Mouse (Mus musculus) embryonic stem cell, embryonic (primary cell): ENCODE measurements at regions not wholly inside any gene's neighbourhood (a gene's known extent, or its start where the extent isn't known, plus 50 kb on each side); places are given as distances from the start of the nearest gene placed in this dataset.

ENCODE experiments used
- CTCF ChIA-PET, 4 experiments: fragments of 300-600 bp in 2 of 4; fragments of 350-600 bp in 2 of 4; sonication (Branson Sonifier 250); formaldehyde crosslinking; loops; one replicate each; lab custom pipeline; 2022; ENCODE audit warnings: inconsistent platforms in 2 of 4; lab: Charles Lee
- POLR2A ChIA-PET, 4 experiments: fragments of 300-600 bp in 2 of 4; fragments of 350-600 bp in 2 of 4; sonication (Branson Sonifier 250); formaldehyde crosslinking; loops; one replicate each; lab custom pipeline; 2022; ENCODE audit warnings: antibody characterized with exemption in 4 of 4, inconsistent platforms in 1 of 4; lab: Charles Lee

- ChIA-PET POLR2A (interaction anchor here (0.5 to 17.1 kb wide), 100 partner anchors 8 to 615 kb away, joined by 3 to 411 read pairs (median 5); partner anchors contain the start of gene Mycn (in 4 of the 4)), CTCF (interaction anchor here (0.5 to 3.1 kb wide), 18 partner anchors 10 to 165 kb away, joined by 3 to 27 read pairs (median 4); partner anchors contain the start of gene Mycn (in 2 of the 4))
These were observed 153.4 kb downstream of the Mycn start for GRCm38 (mm10) chr12:12788263-12788852.

GRCm38 (mm10) chr12:12787608-12788262 is 154.0 kb downstream of the Mycn start:
- ChIA-PET CTCF (interaction anchor here (0.5 to 3.1 kb wide), 16 partner anchors 9 to 165 kb away, joined by 3 to 27 read pairs (median 4); partner anchors contain the start of gene Mycn (in 2 of the 4)), POLR2A (interaction anchor here (0.6 to 17.1 kb wide), 104 partner anchors 8 to 615 kb away, joined by 3 to 411 read pairs (median 5); partner anchors contain the start of gene Mycn (in 4 of the 4))

GRCm38 (mm10) chr12:12787161-12787560 is 154.6 kb downstream of the Mycn start:
- ChIA-PET POLR2A (interaction anchor here (0.6 to 17.1 kb wide), 67 partner anchors 8 to 610 kb away, joined by 3 to 411 read pairs (median 8); partner anchors contain the start of gene Mycn (in 3 of the 4)), CTCF (interaction anchor here in 3 of 4 experiments (1.0 to 3.1 kb wide), 8 partner anchors 118 to 164 kb away, joined by 3 to 27 read pairs (median 8); partner anchors contain the start of gene Mycn (in 1 of the 3))

- ChIA-PET POLR2A (interaction anchor here in 3 of 4 experiments (0.5 to 17.1 kb wide), 40 partner anchors 10 to 283 kb away, joined by 3 to 411 read pairs (median 4); partner anchors contain the start of gene Mycn (in 3 of the 3)), CTCF (interaction anchor here (0.6 to 2.0 kb wide), 7 partner anchors 83 to 216 kb away, joined by 3 to 8 read pairs (median 7); partner anchors contain the start of gene Mycn (in 1 of the 4))
These were observed 157.8 kb downstream of the Mycn start for GRCm38 (mm10) chr12:12783699-12784605.

GRCm38 (mm10) chr12:12781526-12781925 is 160.2 kb downstream of the Mycn start:
- POLR2A ChIA-PET, result interaction anchor here (0.6 to 17.1 kb wide), 15 partner anchors 8 to 161 kb away, joined by 3 to 411 read pairs (median 4); partner anchors contain the start of gene Mycn (in 4 of the 4)
- CTCF ChIA-PET, result interaction anchor here in 2 of 4 experiments (0.9 to 2.4 kb wide), 5 partner anchors 138 to 161 kb away, joined by 3 to 8 read pairs (median 5); partner anchors contain the start of gene Mycn (in 2 of the 2)

GRCm38 (mm10) chr12:12778563-12779256 is 163.0 kb downstream of the Mycn start:
- ChIA-PET CTCF (interaction anchor here in 2 of 4 experiments (0.5 to 0.9 kb wide), 4 partner anchors 10 to 363 kb away, joined by 3 to 5 read pairs (median 4); no protein-coding TSS in a partner anchor), POLR2A (interaction anchor here (0.5 to 17.1 kb wide), 14 partner anchors 9 to 382 kb away, joined by 3 to 411 read pairs (median 4); partner anchors contain the start of gene Mycn (in 2 of the 4))

GRCm38 (mm10) chr12:12777422-12777821 is 164.3 kb downstream of the Mycn start:
- CTCF ChIA-PET, result interaction anchor here in 1 of 4 experiments (1.0 kb wide), 1 partner anchor 155 kb away, joined by 3 read pairs; no protein-coding TSS in a partner anchor
- POLR2A ChIA-PET, result interaction anchor here in 3 of 4 experiments (0.6 to 17.1 kb wide), 6 partner anchors 10 to 178 kb away, joined by 3 to 411 read pairs (median 10); partner anchors contain the start of gene Mycn (in 2 of the 3)

GRCm38 (mm10) chr12:12776783-12777182 is 164.9 kb downstream of the Mycn start:
- ChIA-PET POLR2A (interaction anchor here in 2 of 4 experiments (0.8 to 17.1 kb wide), 2 partner anchors 12 to 161 kb away, joined by 6 to 411 read pairs; partner anchors contain the start of gene Mycn (in 1 of the 2)), CTCF (interaction anchor here in 1 of 4 experiments (1.0 kb wide), 1 partner anchor 154 kb away, joined by 3 read pairs; no protein-coding TSS in a partner anchor)

- POLR2A ChIA-PET, result interaction anchor here in 2 of 4 experiments (0.7 to 1.5 kb wide), 3 partner anchors 10 to 708 kb away, joined by 3 to 8 read pairs (median 3); no protein-coding TSS in a partner anchor
These were observed 170.7 kb downstream of the Mycn start for GRCm38 (mm10) chr12:12770970-12771369.

GRCm38 (mm10) chr12:12766510-12767304 is 175.0 kb downstream of the Mycn start:
- CTCF ChIA-PET, result interaction anchor here in 1 of 4 experiments (1.7 kb wide), 1 partner anchor 144 kb away, joined by 5 read pairs; no protein-coding TSS in a partner anchor
- POLR2A ChIA-PET, result interaction anchor here (0.5 to 2.8 kb wide), 10 partner anchors 17 to 207 kb away, joined by 3 to 12 read pairs (median 3); no protein-coding TSS in a partner anchor

More at GRCm38 (mm10) chr12:12770970-12771369, 170.7 kb downstream of the Mycn start:
- CTCF ChIA-PET, result interaction anchor here in 1 of 4 experiments (0.6 kb wide), 1 partner anchor 1375 kb away, joined by 21 read pairs; no protein-coding TSS in a partner anchor

- ChIA-PET POLR2A (interaction anchor here in 2 of 4 experiments (0.6 to 2.8 kb wide), 3 partner anchors 22 to 195 kb away, joined by 3 to 12 read pairs (median 3); no protein-coding TSS in a partner anchor), CTCF (interaction anchor here in 2 of 4 experiments (0.6 to 1.7 kb wide), 2 partner anchors 142 to 143 kb away, joined by 5 to 7 read pairs; no protein-coding TSS in a partner anchor)
These were observed 176.1 kb downstream of the Mycn start for GRCm38 (mm10) chr12:12765490-12766058.

- CTCF ChIA-PET, result interaction anchor here in 2 of 4 experiments (0.6 to 1.7 kb wide), 2 partner anchors 142 kb away, joined by 5 to 7 read pairs; no protein-coding TSS in a partner anchor
- POLR2A ChIA-PET, result interaction anchor here in 2 of 4 experiments (0.6 to 2.8 kb wide), 3 partner anchors 22 to 196 kb away, joined by 3 to 12 read pairs (median 3); no protein-coding TSS in a partner anchor
These were observed 176.7 kb downstream of the Mycn start for GRCm38 (mm10) chr12:12765055-12765454.

GRCm38 (mm10) chr12:12764586-12764985 is 177.1 kb downstream of the Mycn start:
- ChIA-PET CTCF (interaction anchor here in 1 of 4 experiments (0.7 kb wide), 1 partner anchor 94 kb away, joined by 3 read pairs; no protein-coding TSS in a partner anchor), POLR2A (interaction anchor here in 1 of 4 experiments (2.8 kb wide), 1 partner anchor 23 kb away, joined by 12 read pairs; no protein-coding TSS in a partner anchor)

- ChIA-PET CTCF (no interaction called here), POLR2A (no interaction called here)
These were observed 185.3 kb downstream of the Mycn start for GRCm38 (mm10) chr12:12756301-12756948.
